Mouse (Mus musculus): ENCODE data around the gene Ubap1l. TPM values are rescaled to one million over a fixed set of nuclear protein-coding genes. Genes with fewer than 3 reads are reported as not detected.
"Not testable (repeated sequence)": the region's sequence is repeated elsewhere in the genome, so short reads cannot be mapped to it uniquely, and the experiment has no call there.

Gene Ubap1l
- polyA plus RNA-seq, 1 experiment from 2014 or later = 0.13 TPM

DNA sequence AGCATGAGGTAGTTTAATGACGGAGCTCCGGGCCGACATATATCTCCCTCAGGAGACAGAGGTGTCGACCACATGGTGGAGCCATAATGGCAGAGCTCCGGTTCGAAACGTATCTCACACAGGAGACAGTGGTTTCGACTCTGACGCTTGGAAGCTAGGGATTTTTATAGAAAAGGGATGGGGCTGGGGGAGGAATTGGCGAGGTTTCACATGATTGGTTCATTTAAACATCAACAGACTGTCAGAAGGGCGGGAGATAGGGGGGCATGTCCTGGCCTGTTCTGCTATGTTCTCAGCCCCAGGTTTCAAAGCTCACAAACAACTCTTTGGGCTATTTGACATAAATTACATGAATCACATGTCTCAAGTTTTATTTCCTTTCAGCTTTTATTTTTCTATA, 15.4 kb upstream of the Ubap1l start:
- WGBS = 64% methylated on average over 11 of the region's 11 CpGs
- ATAC-seq (replicated peaks; ENCODE audit: extremely low read depth, insufficient read depth, low FRiP score) = not testable (repeated sequence)

GRCm38 (mm10) chr9:65345854-65346475, 14.9 kb upstream of the Ubap1l start, which contains the start of gene Pdcd7:
Gene Pdcd7 (plus strand): TSS chr9:65346104.
- peak; percentile 93 for ATAC-seq (replicated peaks; ENCODE audit: extremely low read depth, insufficient read depth, low FRiP score)
- Histone ChIP-seq H3K4me2 (ENCODE audit: low read depth, low read length) (peak within 1 kb of the TSS; percentile 74), H3K4me3 (ENCODE audit: low read length) (peak within 1 kb of the TSS; percentile 93), H3K36me3 (ENCODE audit: control insufficient read depth, insufficient read depth) (no peaks in the 10 kb centered on the region), H3K9me3 (replicated peaks; ENCODE audit: control insufficient read depth, low read length) (0 out of 2 replicates have a peak, but pooled peaks cover 7% of the 10 kb centered on the region), H3K27me3 (ENCODE audit: control insufficient read depth, insufficient read depth, low read length) (no peaks in the 10 kb centered on the region), H3K27ac (ENCODE audit: low read length) (peak within 1 kb of the TSS; percentile 96), H3K9ac (ENCODE audit: low read length) (peak within 1 kb of the TSS; percentile 95), H3K4me1 (ENCODE audit: control insufficient read depth, insufficient read depth, low read length) (peaks cover 13% of the 10 kb centered on the region)
- WGBS = under 1% methylated on average over 59 of the region's 59 CpGs

More for the DNA sequence above, 15.4 kb upstream of the Ubap1l start:
- Histone ChIP-seq H3K27ac (ENCODE audit: low read length) (peak overlapping the region; percentile 96), H3K9me3 (replicated peaks; ENCODE audit: control insufficient read depth, low read length) (peaks cover 11% of the 10 kb centered on the region), H3K4me3 (ENCODE audit: low read length) (peak overlapping the region; percentile 93), H3K4me2 (ENCODE audit: low read depth, low read length) (peak overlapping the region; percentile 74), H3K9ac (ENCODE audit: low read length) (peak overlapping the region; percentile 95)
- H3K36me3 ChIP-seq (ENCODE audit: control insufficient read depth, insufficient read depth); H3K4me1 ChIP-seq (ENCODE audit: control insufficient read depth, insufficient read depth, low read length); H3K27me3 ChIP-seq (ENCODE audit: control insufficient read depth, insufficient read depth, low read length): not testable (repeated sequence)

DNA sequence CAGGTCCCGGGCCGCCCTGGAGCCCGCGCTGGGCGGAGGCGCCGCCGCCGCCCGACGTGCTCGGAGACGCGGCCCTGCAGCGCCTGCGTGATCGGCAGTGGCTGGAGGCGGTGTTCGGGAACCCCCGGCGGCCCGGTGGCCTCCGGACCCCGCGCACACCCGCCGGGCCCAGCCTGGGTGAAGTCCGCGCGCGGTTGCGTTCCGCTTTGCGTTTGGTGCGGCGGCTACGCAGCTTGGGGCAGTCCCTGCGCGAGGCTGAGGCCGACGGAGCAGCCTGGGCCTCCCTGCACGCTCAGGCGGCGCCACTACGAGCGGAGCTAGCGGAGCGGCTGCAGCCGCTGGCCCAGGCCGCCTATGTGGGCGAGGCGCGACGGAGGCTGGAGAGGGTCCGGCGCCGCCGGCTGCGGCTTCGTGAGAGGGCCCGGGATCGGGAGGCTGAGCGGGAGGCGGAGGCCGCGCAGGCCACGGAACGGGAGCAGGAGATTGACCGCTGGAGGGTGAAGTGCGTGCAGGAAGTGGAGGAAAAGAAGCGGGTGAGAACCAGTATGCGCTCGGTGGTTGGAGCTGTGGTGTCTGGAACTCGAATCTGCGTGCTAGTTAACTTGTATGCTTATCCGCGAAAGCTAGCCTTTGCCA, 14.2 kb upstream of the Ubap1l start:
- ATAC-seq (replicated peaks; ENCODE audit: extremely low read depth, insufficient read depth, low FRiP score) = peak; percentile 54
- Histone ChIP-seq H3K4me2 (ENCODE audit: low read depth, low read length) (peak overlapping the region; percentile 74), H3K9me3 (replicated peaks; ENCODE audit: control insufficient read depth, low read length) (0 out of 2 replicates have a peak, but pooled peaks cover 7% of the 10 kb centered on the region), H3K27me3 (ENCODE audit: control insufficient read depth, insufficient read depth, low read length) (no peaks in the 10 kb centered on the region), H3K4me3 (ENCODE audit: low read length) (peak overlapping the region; percentile 93), H3K4me1 (ENCODE audit: control insufficient read depth, insufficient read depth, low read length) (peaks cover 13% of the 10 kb centered on the region), H3K9ac (ENCODE audit: low read length) (peak overlapping the region; percentile 95), H3K27ac (ENCODE audit: low read length) (peak overlapping the region; percentile 96), H3K36me3 (ENCODE audit: control insufficient read depth, insufficient read depth) (no peaks in the 10 kb centered on the region)
- WGBS = under 1% methylated on average over 77 of the region's 77 CpGs

GRCm38 (mm10) chr9:65347112-65347850, 13.6 kb upstream of the Ubap1l start:
- peaks cover 13% of the 10 kb centered on the region for H3K4me1 ChIP-seq (ENCODE audit: control insufficient read depth, insufficient read depth, low read length)
- peak overlapping the region; percentile 93 for H3K4me3 ChIP-seq (ENCODE audit: low read length)
- 0 out of 2 replicates have a peak, but pooled peaks cover 7% of the 10 kb centered on the region for H3K9me3 ChIP-seq (replicated peaks; ENCODE audit: control insufficient read depth, low read length)
- H3K27me3 ChIP-seq (ENCODE audit: control insufficient read depth, insufficient read depth, low read length) = no peaks in the 10 kb centered on the region
- H3K9ac ChIP-seq (ENCODE audit: low read length) = peak overlapping the region; percentile 95
- peak overlapping the region; percentile 96 for H3K27ac ChIP-seq (ENCODE audit: low read length)
- H3K36me3 ChIP-seq (ENCODE audit: control insufficient read depth, insufficient read depth) = no peaks in the 10 kb centered on the region
- ATAC-seq (replicated peaks; ENCODE audit: extremely low read depth, insufficient read depth, low FRiP score) = no peak
- peak overlapping the region; percentile 74 for H3K4me2 ChIP-seq (ENCODE audit: low read depth, low read length)
- 24% methylated on average over 8 of the region's 8 CpGs for WGBS

GRCm38 (mm10) chr9:65353251-65353650, 7.6 kb upstream of the Ubap1l start:
- Histone ChIP-seq H3K9me3 (replicated peaks; ENCODE audit: control insufficient read depth, low read length) (no peaks in the 10 kb centered on the region), H3K4me2 (ENCODE audit: low read depth, low read length) (no peak overlapping the region), H3K4me1 (ENCODE audit: control insufficient read depth, insufficient read depth, low read length) (peaks cover 3% of the 10 kb centered on the region; the same call in 1 of the 2 replicates), H3K4me3 (ENCODE audit: low read length) (no peak overlapping the region), H3K27me3 (ENCODE audit: control insufficient read depth, insufficient read depth, low read length) (no peaks in the 10 kb centered on the region), H3K9ac (ENCODE audit: low read length) (no peak overlapping the region), H3K36me3 (ENCODE audit: control insufficient read depth, insufficient read depth) (peaks cover 22% of the 10 kb centered on the region), H3K27ac (ENCODE audit: low read length) (no peak overlapping the region)
- WGBS = 79% methylated on average over 5 of the region's 5 CpGs
- no peak for ATAC-seq (replicated peaks; ENCODE audit: extremely low read depth, insufficient read depth, low FRiP score)

DNA sequence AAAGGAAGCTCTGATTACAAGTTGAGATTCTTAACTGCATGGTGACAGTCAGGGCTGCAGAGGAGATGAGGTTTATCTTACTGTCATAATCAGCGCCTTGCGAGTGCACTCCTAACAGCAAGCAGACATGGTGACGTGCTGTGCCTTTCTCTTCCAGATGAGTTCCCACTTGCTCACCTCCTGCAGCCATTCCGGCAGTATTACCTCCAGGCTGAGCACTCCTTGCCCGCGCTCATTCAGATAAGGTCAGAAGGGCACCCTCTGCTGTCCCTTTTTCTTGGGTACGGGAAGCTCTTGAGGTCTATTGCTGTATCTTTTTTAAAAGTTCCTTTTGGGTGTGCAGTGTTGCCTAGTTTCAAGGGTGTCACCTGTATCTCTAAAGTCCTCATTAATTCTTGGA, 4.3 kb upstream of the Ubap1l start:
- Histone ChIP-seq H3K4me2 (ENCODE audit: low read depth, low read length) (no peak overlapping the region), H3K4me3 (ENCODE audit: low read length) (no peak overlapping the region), H3K9me3 (replicated peaks; ENCODE audit: control insufficient read depth, low read length) (no peaks in the 10 kb centered on the region), H3K9ac (ENCODE audit: low read length) (no peak overlapping the region), H3K36me3 (ENCODE audit: control insufficient read depth, insufficient read depth) (peaks cover 41% of the 10 kb centered on the region), H3K27me3 (ENCODE audit: control insufficient read depth, insufficient read depth, low read length) (no peaks in the 10 kb centered on the region), H3K27ac (ENCODE audit: low read length) (no peak overlapping the region), H3K4me1 (ENCODE audit: control insufficient read depth, insufficient read depth, low read length) (peaks cover 11% of the 10 kb centered on the region)
- no peak for ATAC-seq (replicated peaks; ENCODE audit: extremely low read depth, insufficient read depth, low FRiP score)
- 79% methylated on average over 7 of the region's 7 CpGs for WGBS

GRCm38 (mm10) chr9:65356971-65357370, 3.9 kb upstream of the Ubap1l start:
- Histone ChIP-seq H3K27me3 (ENCODE audit: control insufficient read depth, insufficient read depth, low read length) (no peaks in the 10 kb centered on the region), H3K9me3 (replicated peaks; ENCODE audit: control insufficient read depth, low read length) (no peaks in the 10 kb centered on the region), H3K27ac (ENCODE audit: low read length) (no peak overlapping the region), H3K4me3 (ENCODE audit: low read length) (no peak overlapping the region), H3K36me3 (ENCODE audit: control insufficient read depth, insufficient read depth) (peaks cover 45% of the 10 kb centered on the region), H3K9ac (ENCODE audit: low read length) (no peak overlapping the region), H3K4me2 (ENCODE audit: low read depth, low read length) (no peak overlapping the region), H3K4me1 (ENCODE audit: control insufficient read depth, insufficient read depth, low read length) (peaks cover 11% of the 10 kb centered on the region)
- 92% methylated on average over 2 of the region's 2 CpGs for WGBS
- no peak for ATAC-seq (replicated peaks; ENCODE audit: extremely low read depth, insufficient read depth, low FRiP score)

DNA sequence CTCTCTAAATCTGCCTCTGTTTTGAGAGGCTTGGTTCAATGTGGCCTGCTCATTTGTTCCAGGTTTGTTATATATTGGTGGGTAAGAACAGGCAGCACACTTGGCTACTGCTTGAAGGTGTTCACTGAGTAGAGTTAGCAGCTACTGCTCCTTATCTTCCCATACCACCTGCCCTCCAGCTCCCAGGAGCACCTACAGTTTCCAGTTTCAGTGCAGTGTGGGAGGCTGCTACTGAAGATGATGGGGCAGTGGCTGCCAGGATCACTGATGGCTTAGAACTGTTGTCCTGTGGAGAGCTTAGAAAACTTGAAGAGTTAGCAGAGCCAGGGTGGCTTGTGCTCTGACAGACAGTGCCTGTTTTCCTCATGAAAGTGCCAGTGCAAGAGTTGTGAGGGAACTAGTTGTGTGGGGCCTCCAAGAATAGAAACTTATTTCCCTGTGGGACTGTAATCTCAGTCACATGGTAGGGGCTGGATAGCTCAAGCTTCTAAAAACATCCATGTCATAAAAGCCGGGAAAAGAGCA, 1.8 kb upstream of the Ubap1l start:
- Histone ChIP-seq H3K4me1 (ENCODE audit: control insufficient read depth, insufficient read depth, low read length) (peaks cover 18% of the 10 kb centered on the region), H3K27me3 (ENCODE audit: control insufficient read depth, insufficient read depth, low read length) (no peaks in the 10 kb centered on the region), H3K4me2 (ENCODE audit: low read depth, low read length) (peak overlapping the region; percentile 19; the same call in 1 of the 2 replicates), H3K9me3 (replicated peaks; ENCODE audit: control insufficient read depth, low read length) (no peaks in the 10 kb centered on the region), H3K36me3 (ENCODE audit: control insufficient read depth, insufficient read depth) (peaks cover 47% of the 10 kb centered on the region), H3K9ac (ENCODE audit: low read length) (0 out of 2 replicates have a peak overlapping the region, but pooled peaks have one; percentile 4), H3K27ac (ENCODE audit: low read length) (peak overlapping the region; percentile 82), H3K4me3 (ENCODE audit: low read length) (no peak overlapping the region)
- 38% methylated on average over 1 of the region's 1 CpGs for WGBS
- ATAC-seq (replicated peaks; ENCODE audit: extremely low read depth, insufficient read depth, low FRiP score) = peak; percentile 72

Data from heart, embryonic 16.5 days (tissue).